Mouse (Mus musculus) heart, adult 2 months (tissue): ENCODE data around the gene Polr2f.
A peak's percentile ranks its signal among the peaks of the same experiment; 100 is the strongest.

Experiments used
- CTCF ChIP-seq: fragments of 200-600 bp; IDR thresholded peaks from 2 replicates; pipeline ENCODE4 v1.8.1; 2022; ENCODE audit warnings: antibody characterized with exemption, mild to moderate bottlenecking, moderate library complexity
- EP300 ChIP-seq: fragments of 200-500 bp; IDR thresholded peaks from 2 replicates; pipeline ENCODE4 v1.6.1; 2011; ENCODE audit warnings: low read depth, low read length, control low read depth; ENCODE audit not compliant: insufficient read depth
- POLR2A ChIP-seq: fragments of 200-500 bp; IDR thresholded peaks from 2 replicates; pipeline ENCODE4 v1.6.1; 2011; ENCODE audit warnings: mild to moderate bottlenecking, low read depth, low read length, control low read depth; ENCODE audit not compliant: insufficient read depth

GRCm38 (mm10) chr15:79097611-79098025, 43.2 kb upstream of the Polr2f start:
- no peak for TF ChIP-seq CTCF
- peak; percentile 69 for TF ChIP-seq POLR2A
- TF ChIP-seq EP300 = peak; percentile 85
